In genomic region chr13:102695121-102695905, GRCm38 (mm10) we compare ENCODE assay signal across 20 mouse cellular contexts. TPM values are rescaled to one million over a fixed set of nuclear protein-coding genes. Genes with fewer than 3 reads are reported as not detected.
DNase-seq lines count a peak whose midpoint lies in the region; ATAC-seq and TF ChIP-seq lines count a peak whose summit lies in the region.
"Had no signal": no experiment of that assay in that cellular context is flagged by ENCODE, and none has a peak within 500 bp of the region (broad histone marks: within the 10 kb centered on the region; RNA-seq: fewer than 3 reads in every experiment).

No protein-coding gene starts in this region.

- peaks cover 39% of the 10 kb centered on the region for H3K4me1 ChIP-seq in forebrain, embryonic 10.5 days
- H3K4me1 ChIP-seq in cerebellum, adult 2 months (ENCODE audit: control insufficient read depth, insufficient read depth, low read length), result no peaks in the 10 kb centered on the region

- no peak overlapping the region for H3K4me3 ChIP-seq in forebrain, embryonic 10.5 days
- no peak overlapping the region for H3K4me3 ChIP-seq in cerebellum, adult 2 months (replicated peaks; ENCODE audit: insufficient read depth, low read depth, low read length)
- H3K4me3 ChIP-seq: embryonic facial prominence, embryonic 15.5 days; forebrain, embryonic 12.5 days; heart, embryonic 13.5 days; hindbrain, embryonic 10.5 days; limb, embryonic 15.5 days; midbrain, embryonic 10.5 days had no signal

- H3K27me3 ChIP-seq in forebrain, embryonic 10.5 days (ENCODE audit: poor library complexity, severe bottlenecking), result peaks cover 7% of the 10 kb centered on the region
- no peaks in the 10 kb centered on the region for H3K27me3 ChIP-seq in cerebellum, adult 2 months (ENCODE audit: control insufficient read depth, insufficient read depth, low read length)
- H3K27me3 ChIP-seq: embryonic facial prominence, embryonic 15.5 days; forebrain, embryonic 12.5 days; heart, embryonic 13.5 days; limb, embryonic 15.5 days had no signal

- DNase-seq in layer of hippocampus, adult 9-11 months, result peak; percentile 66
- no peak for DNase-seq in layer of hippocampus, postnatal 36 days
- DNase-seq in A20 (ENCODE audit: low read depth, low spot score), result peak; percentile 64
- DNase-seq in forebrain, embryonic 10.5 days (ENCODE audit: extremely low spot score, low spot score), result no peak
- DNase-seq in cerebellum, adult 2 months, result no peak
- no peak for DNase-seq in layer of hippocampus, adult 9-10 months (ENCODE audit: low spot score)
- DNase-seq: adrenal gland, postnatal 36 days; cerebellum, adult 11 months; kidney, adult 9 months; thymus, postnatal 4 days had no signal

- TF ChIP-seq CTCF in cerebellum, adult 2 months (IDR thresholded peaks at IDR 0.05; ENCODE audit: borderline replicate concordance, insufficient read depth, low read depth, low read length), result no peak

- ATAC-seq in common myeloid progenitor, adult 5-6 weeks (replicated peaks; ENCODE audit: low read depth, poor library complexity, severe bottlenecking), result peak; percentile 61
- peak; percentile 70 for ATAC-seq in megakaryocyte progenitor cell, adult 5-6 weeks (replicated peaks; ENCODE audit: poor library complexity)
- ATAC-seq: inflammation-experienced regulatory T-cells, adult 6 months had no signal

- 85% methylated on average over 7 of the region's 7 CpGs for WGBS in forebrain, embryonic 10.5 days
- WGBS in cerebellum, adult 2 months, result 86% methylated on average over 7 of the region's 7 CpGs

- no peak for TF ChIP-seq POLR2A in cerebellum, adult 2 months (IDR thresholded peaks at IDR 0.05; ENCODE audit: borderline replicate concordance, insufficient read depth, low read length)

- no peaks in the 10 kb centered on the region for H3K36me3 ChIP-seq in forebrain, embryonic 10.5 days (replicated peaks)
- H3K36me3 ChIP-seq: embryonic facial prominence, embryonic 15.5 days; forebrain, embryonic 12.5 days; G1E; heart, embryonic 13.5 days; hindbrain, embryonic 10.5 days; limb, embryonic 15.5 days; midbrain, embryonic 10.5 days had no signal

- H3K9me3 ChIP-seq in forebrain, embryonic 10.5 days, result no peaks in the 10 kb centered on the region
- H3K9me3 ChIP-seq: embryonic facial prominence, embryonic 15.5 days; forebrain, embryonic 12.5 days; G1E; heart, embryonic 13.5 days; hindbrain, embryonic 10.5 days; limb, embryonic 15.5 days; midbrain, embryonic 10.5 days had no signal

- no peak overlapping the region for H3K27ac ChIP-seq in forebrain, embryonic 10.5 days
- no peak overlapping the region for H3K27ac ChIP-seq in cerebellum, adult 2 months (ENCODE audit: insufficient read depth, low read length)
- H3K27ac ChIP-seq: embryonic facial prominence, embryonic 15.5 days; forebrain, embryonic 12.5 days; heart, embryonic 13.5 days; hindbrain, embryonic 10.5 days; limb, embryonic 15.5 days; midbrain, embryonic 10.5 days had no signal

RNA-seq across cellular contexts. Expression of gene Cd180, which starts 2.0 kb away (rescaled TPM):
- 1 to 10 TPM; 2.4 to 3.0 TPM for total RNA-seq in layer of hippocampus, postnatal 36 days (2021)
- total RNA-seq in common myeloid progenitor, adult 5-6 weeks (2017), result 23.2 and 25.9 TPM in 2 replicates
- total RNA-seq in megakaryocyte progenitor cell, adult 5-6 weeks (2015), result 47.1 and 51.5 TPM in 2 replicates
- 11.2 and 14.5 TPM in 2 replicates for total RNA-seq in megakaryocyte progenitor cell, adult 5-6 weeks (2017)
- 0.06 and 0.07 TPM in 2 replicates for polyA plus RNA-seq in forebrain, embryonic 10.5 days (2016; fragmentation: Nextera tagmentation; extraction: Ambion mirVana)
- 0.60 and 0.65 TPM in 2 replicates for polyA plus RNA-seq in cerebellum, adult 2 months (2012; rRNA removed)
- polyA plus RNA-seq: G1E had no signal

Comparison
In these comparisons a context has a peak if more than half of its experiments do, and no peak if none do; other contexts are left out.
1. DNase-seq: peak in layer of hippocampus, adult 9-11 months (single experiment) and A20 (single experiment); none in layer of hippocampus, postnatal 36 days (0 of 2), forebrain, embryonic 10.5 days (single experiment), cerebellum, adult 2 months (0 of 2) and layer of hippocampus, adult 9-10 months (single experiment).